Mouse (Mus musculus) E14TG2a.4 (cell line): ENCODE measurements around the gene Col1a1.

Experiments used
- CTCF ChIP-seq: conservative IDR thresholded peaks from 2 replicates; pipeline ENCODE4 v1.5.1; 2014; ENCODE audit warnings: low read length
- NANOG ChIP-seq: IDR thresholded peaks from 2 replicates; pipeline ENCODE4 v1.6.1; 2014; ENCODE audit warnings: borderline replicate concordance, low read length, mixed read lengths
- POU5F1 ChIP-seq: IDR thresholded peaks from 2 replicates; pipeline ENCODE4 v1.6.1; 2014; ENCODE audit warnings: low read length, borderline replicate concordance

- no peak for TF ChIP-seq CTCF
- TF ChIP-seq NANOG = no peak
- TF ChIP-seq POU5F1 = no peak
Measured at GRCm38 (mm10) chr11:95000548-95000947, 64.5 kb downstream of the Col1a1 start.
